10 mouse cellular contexts compared by ENCODE assay signal in the genomic region with DNA sequence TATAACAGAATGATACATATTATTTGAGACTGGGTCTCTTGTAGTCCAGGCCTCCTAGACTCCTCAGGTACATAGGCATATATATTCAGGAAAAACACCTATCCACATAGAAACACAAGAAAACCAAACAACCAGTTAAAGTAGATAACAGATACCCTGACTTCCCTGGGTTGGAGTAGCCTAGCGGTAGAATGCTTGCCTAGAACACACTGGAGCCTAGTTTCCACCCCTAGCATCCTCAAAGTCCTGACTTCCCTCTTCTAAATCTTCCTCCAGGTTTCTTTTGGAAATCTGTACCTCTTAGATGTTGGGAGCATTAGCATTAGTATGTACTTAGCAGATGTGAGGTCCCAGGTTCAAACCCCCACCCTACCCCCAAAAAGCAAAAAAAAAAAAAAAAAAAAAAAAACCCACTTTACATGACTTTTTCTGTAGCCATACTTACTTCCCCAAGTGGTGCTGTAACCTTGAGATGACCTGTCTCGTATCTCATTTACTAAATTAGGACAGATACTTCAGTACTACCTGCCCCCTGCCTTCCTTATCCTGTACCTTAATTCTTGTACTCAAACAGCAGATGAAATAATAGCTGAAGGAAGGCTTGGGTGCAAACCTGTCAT. TPM values are rescaled to one million over a fixed set of nuclear protein-coding genes. Genes with fewer than 3 reads are reported as not detected.
A peak's percentile ranks its signal among the peaks of the same experiment; 100 is the strongest.
DNase-seq lines count a peak whose midpoint lies in the region; ATAC-seq and TF ChIP-seq lines count a peak whose summit lies in the region.
"Had no signal": no experiment of that assay in that cellular context is flagged by ENCODE, and none has a peak within 500 bp of the region (broad histone marks: within the 10 kb centered on the region; RNA-seq: fewer than 3 reads in every experiment).

No protein-coding gene starts in this region.

- H3K9me3 ChIP-seq in hindbrain, embryonic 12.5 days (replicated peaks), result no peaks in the 10 kb centered on the region
- H3K9me3 ChIP-seq in hindbrain, embryonic 14.5 days (ENCODE audit: control insufficient read depth, low read length), result no peaks in the 10 kb centered on the region
- no peaks in the 10 kb centered on the region for H3K9me3 ChIP-seq in stomach, embryonic 14.5 days (ENCODE audit: control insufficient read depth, low read depth, low read length)
- no peaks in the 10 kb centered on the region for H3K9me3 ChIP-seq in stomach, postnatal 0 days (ENCODE audit: control insufficient read depth, low read length)
- H3K9me3 ChIP-seq in limb, embryonic 10.5 days (replicated peaks), result no peaks in the 10 kb centered on the region
- H3K9me3 ChIP-seq: hindbrain, embryonic 15.5 days had no signal

- H3K27ac ChIP-seq in hindbrain, embryonic 12.5 days, result 0 out of 2 replicates have a peak overlapping the region, but pooled peaks have one; percentile 24
- H3K27ac ChIP-seq in hindbrain, embryonic 14.5 days, result no peak overlapping the region
- H3K27ac ChIP-seq in stomach, embryonic 14.5 days (ENCODE audit: low read length), result no peak overlapping the region
- no peak overlapping the region for H3K27ac ChIP-seq in stomach, postnatal 0 days (replicated peaks)
- no peak overlapping the region for H3K27ac ChIP-seq in limb, embryonic 10.5 days

- WGBS in hindbrain, embryonic 12.5 days, result 98% methylated on average over 2 of the region's 2 CpGs
- WGBS in hindbrain, embryonic 14.5 days, result 98% methylated on average over 2 of the region's 2 CpGs
- WGBS in stomach, embryonic 14.5 days, result 93% methylated on average over 2 of the region's 2 CpGs
- WGBS in stomach, postnatal 0 days, result 97% methylated on average over 2 of the region's 2 CpGs
- 93% methylated on average over 2 of the region's 2 CpGs for WGBS in limb, embryonic 10.5 days

- no peak for TF ChIP-seq EP300 in stomach, postnatal 0 days (optimal IDR thresholded peaks at IDR 0.05)

- no peak for TF ChIP-seq CTCF in stomach, postnatal 0 days (IDR thresholded peaks at IDR 0.05; ENCODE audit: low read depth)

- no peaks in the 10 kb centered on the region for H3K36me3 ChIP-seq in hindbrain, embryonic 12.5 days
- H3K36me3 ChIP-seq in hindbrain, embryonic 14.5 days (replicated peaks; ENCODE audit: control insufficient read depth, insufficient read depth), result no peaks in the 10 kb centered on the region
- no peaks in the 10 kb centered on the region for H3K36me3 ChIP-seq in stomach, embryonic 14.5 days (ENCODE audit: control insufficient read depth, insufficient read depth, low read length)
- H3K36me3 ChIP-seq in stomach, postnatal 0 days (ENCODE audit: control insufficient read depth, insufficient read depth, low read length), result no peaks in the 10 kb centered on the region
- H3K36me3 ChIP-seq in limb, embryonic 10.5 days, result no peaks in the 10 kb centered on the region
- H3K36me3 ChIP-seq: hindbrain, embryonic 15.5 days had no signal

- no peaks in the 10 kb centered on the region for H3K4me1 ChIP-seq in hindbrain, embryonic 12.5 days
- no peaks in the 10 kb centered on the region for H3K4me1 ChIP-seq in hindbrain, embryonic 14.5 days (replicated peaks; ENCODE audit: control insufficient read depth, insufficient read depth, low read length)
- H3K4me1 ChIP-seq in stomach, embryonic 14.5 days (ENCODE audit: control insufficient read depth, insufficient read depth, low read length), result no peaks in the 10 kb centered on the region
- no peaks in the 10 kb centered on the region for H3K4me1 ChIP-seq in stomach, postnatal 0 days (replicated peaks; ENCODE audit: control insufficient read depth, insufficient read depth)
- no peaks in the 10 kb centered on the region; the same call in 1 of the 2 replicates for H3K4me1 ChIP-seq in limb, embryonic 10.5 days
- H3K4me1 ChIP-seq: hindbrain, embryonic 15.5 days had no signal

- ATAC-seq in hindbrain, embryonic 12.5 days (ENCODE audit: low FRiP score), result no peak
- ATAC-seq in hindbrain, embryonic 14.5 days (ENCODE audit: low FRiP score), result no peak
- ATAC-seq in stomach, embryonic 14.5 days (ENCODE audit: insufficient number of reproducible peaks, insufficient read depth, low FRiP score, low read depth), result no peak
- ATAC-seq in stomach, postnatal 0 days (ENCODE audit: low FRiP score, low TSS enrichment), result no peak

- H3K27me3 ChIP-seq in hindbrain, embryonic 12.5 days, result no peaks in the 10 kb centered on the region
- no peaks in the 10 kb centered on the region for H3K27me3 ChIP-seq in hindbrain, embryonic 14.5 days (ENCODE audit: control insufficient read depth, insufficient read depth, low read length)
- H3K27me3 ChIP-seq in stomach, embryonic 14.5 days (ENCODE audit: control insufficient read depth, insufficient read depth, low read length), result no peaks in the 10 kb centered on the region
- no peaks in the 10 kb centered on the region for H3K27me3 ChIP-seq in stomach, postnatal 0 days (ENCODE audit: control insufficient read depth, insufficient read depth, low read length)
- no peaks in the 10 kb centered on the region for H3K27me3 ChIP-seq in limb, embryonic 10.5 days (ENCODE audit: low read depth, poor library complexity, severe bottlenecking)
- H3K27me3 ChIP-seq: hindbrain, embryonic 15.5 days had no signal

- intact Hi-C loops in left cerebral cortex, postnatal 10 days (cut with DNase I), result no loop called here

- no peak for DNase-seq in hindbrain, embryonic 14.5 days (ENCODE audit: low spot score)
- DNase-seq in stomach, postnatal 0 days (ENCODE audit: low spot score), result no peak
- DNase-seq in limb, embryonic 10.5 days (ENCODE audit: low spot score), result no peak
- DNase-seq in left cerebral cortex, postnatal 10 days (ENCODE audit: extremely low spot score in 1 of 2, low spot score in 2 of 2), result no peak
- DNase-seq in ovary, adult 18-20 months (ENCODE audit: low spot score), result no peak
- DNase-seq: cerebellum, adult 11 months; thymus, postnatal 4 days had no signal

- no peak overlapping the region for H3K4me3 ChIP-seq in hindbrain, embryonic 12.5 days
- no peak overlapping the region for H3K4me3 ChIP-seq in hindbrain, embryonic 14.5 days (replicated peaks; ENCODE audit: low read length)
- H3K4me3 ChIP-seq in stomach, embryonic 14.5 days (ENCODE audit: low read depth, low read length), result no peak overlapping the region
- H3K4me3 ChIP-seq in stomach, postnatal 0 days (ENCODE audit: low read depth, low read length), result no peak overlapping the region
- 0 out of 2 replicates have a peak overlapping the region, but pooled peaks have one; percentile 68 for H3K4me3 ChIP-seq in limb, embryonic 10.5 days

- no peak overlapping the region for H3K9ac ChIP-seq in hindbrain, embryonic 12.5 days
- no peak overlapping the region for H3K9ac ChIP-seq in hindbrain, embryonic 14.5 days
- H3K9ac ChIP-seq in stomach, embryonic 14.5 days (replicated peaks; ENCODE audit: low read depth, low read length), result no peak overlapping the region
- H3K9ac ChIP-seq in stomach, postnatal 0 days (ENCODE audit: low read length), result no peak overlapping the region
- H3K9ac ChIP-seq: hindbrain, embryonic 15.5 days had no signal

- 0 out of 2 replicates have a peak overlapping the region, but pooled peaks have one; percentile 62 for H3K4me2 ChIP-seq in hindbrain, embryonic 12.5 days (replicated peaks)
- no peak overlapping the region for H3K4me2 ChIP-seq in hindbrain, embryonic 14.5 days (replicated peaks)
- peak overlapping the region; percentile 36; the same call in 1 of the 2 replicates for H3K4me2 ChIP-seq in stomach, embryonic 14.5 days (replicated peaks; ENCODE audit: low read depth, low read length)
- H3K4me2 ChIP-seq in stomach, postnatal 0 days (replicated peaks; ENCODE audit: low read depth), result no peak overlapping the region

RNA-seq across cellular contexts. Expression of a gene that starts 1.5 kb away (rescaled TPM):
- 0.65 and 0.82 TPM in 2 replicates for polyA plus RNA-seq in hindbrain, embryonic 12.5 days (2016; fragmentation: Nextera tagmentation; extraction: Ambion mirVana)
- polyA plus RNA-seq in hindbrain, embryonic 14.5 days (2014; fragmentation: Nextera tagmentation; extraction: Ambion mirVana), result 0.37 and 0.72 TPM in 2 replicates
- 0.29 and 0.56 TPM in 2 replicates for polyA plus RNA-seq in stomach, embryonic 14.5 days (2014; fragmentation: Nextera tagmentation; extraction: Ambion mirVana)
- 0.29 and 0.34 TPM in 2 replicates for polyA plus RNA-seq in stomach, postnatal 0 days (2015; fragmentation: Nextera tagmentation; extraction: Ambion mirVana)
- polyA plus RNA-seq in limb, embryonic 10.5 days (2016; fragmentation: Nextera tagmentation; extraction: Ambion mirVana), result 0.50 and 0.60 TPM in 2 replicates
- total RNA-seq in left cerebral cortex, postnatal 10 days (2021), result under 1 TPM; 0.63 to 0.86 TPM

RNA-seq across cellular contexts. Expression of a gene that starts 44.8 kb away (rescaled TPM):
- polyA plus RNA-seq in hindbrain, embryonic 12.5 days (2016; fragmentation: Nextera tagmentation; extraction: Ambion mirVana), result 14.1 and 14.8 TPM in 2 replicates
- 38.2 and 38.8 TPM in 2 replicates for polyA plus RNA-seq in hindbrain, embryonic 14.5 days (2014; fragmentation: Nextera tagmentation; extraction: Ambion mirVana)
- polyA plus RNA-seq in stomach, embryonic 14.5 days (2014; fragmentation: Nextera tagmentation; extraction: Ambion mirVana), result 6.4 and 8.3 TPM in 2 replicates
- polyA plus RNA-seq in stomach, postnatal 0 days (2015; fragmentation: Nextera tagmentation; extraction: Ambion mirVana), result 1.1 and 1.9 TPM in 2 replicates
- polyA plus RNA-seq in limb, embryonic 10.5 days (2016; fragmentation: Nextera tagmentation; extraction: Ambion mirVana), result 10.9 and 14.0 TPM in 2 replicates
- 10 to 100 TPM; 40.0 to 45.1 TPM for total RNA-seq in left cerebral cortex, postnatal 10 days (2021)

Comparison
In these comparisons a context has a peak if more than half of its experiments do, and no peak if none do; other contexts are left out.
1. H3K4me2 ChIP-seq: peak in hindbrain, embryonic 12.5 days (single experiment) and stomach, embryonic 14.5 days (single experiment); none in hindbrain, embryonic 14.5 days (single experiment) and stomach, postnatal 0 days (single experiment).